Mouse (Mus musculus) forebrain, embryonic 12.5 days (tissue): Measurements from ENCODE around the gene Stk39. TPM values are rescaled to one million over a fixed set of nuclear protein-coding genes. Genes with fewer than 3 reads are reported as not detected.

Experiments
- ATAC-seq: fragments of 200-750 bp; cut with Nextera tagmentation; 2 replicates; pipeline ENCODE4 v1.8.0; 2017; ENCODE audit warnings: moderate TSS enrichment; ENCODE audit not compliant: low FRiP score
- H3K27ac ChIP-seq: fragments of 300-500 bp; sonication (generic); 2 replicates; pipeline ENCODE4 v1.5.1; 2016; ENCODE audit warnings: mild to moderate bottlenecking
- H3K27me3 ChIP-seq: fragments of 300-500 bp; sonication (generic); 2 replicates; pipeline ENCODE4 v1.6.1; 2016; ENCODE audit warnings: mild to moderate bottlenecking
- H3K36me3 ChIP-seq: fragments of 300-500 bp; sonication (generic); replicated peaks from 2 replicates; pipeline ENCODE4 v1.6.1; 2016; ENCODE audit warnings: mild to moderate bottlenecking
- H3K4me1 ChIP-seq: fragments of 300-500 bp; sonication (generic); 2 replicates; pipeline ENCODE4 v1.6.1; 2016
- H3K4me2 ChIP-seq: fragments of 300-500 bp; sonication (generic); 2 replicates; pipeline ENCODE4 v1.6.1; 2016; ENCODE audit warnings: mild to moderate bottlenecking, moderate library complexity
- H3K4me3 ChIP-seq: fragments of 300-500 bp; sonication (generic); replicated peaks from 2 replicates; pipeline ENCODE4 v1.5.1; 2016; ENCODE audit warnings: mild to moderate bottlenecking
- H3K9ac ChIP-seq: fragments of 300-500 bp; sonication (generic); 2 replicates; pipeline ENCODE4 v1.6.1; 2016; ENCODE audit warnings: mild to moderate bottlenecking
- H3K9me3 ChIP-seq: fragments of 300-500 bp; sonication (generic); 2 replicates; pipeline ENCODE4 v1.6.1; 2016
- WGBS: fragments of 180-500 bp; shearing (Covaris S2); methylation state at CpG from one replicate; pipeline ENCODE4 v1.1.7; 2016; 5-methylcytosine and 5-hydroxymethylcytosine counted together
- polyA plus RNA-seq: library from polyadenylated mRNA; unstranded; fragments of >200 nt; fragmentation: Nextera tagmentation; extraction: Ambion mirVana; gene quantifications from 2 replicates; pipeline ENCODE4 v1.2.1, GENCODE M21; 2016

The Stk39 gene
- polyA plus RNA-seq, 1 experiment from 2014 or later, result 43.6 TPM

- Histone ChIP-seq H3K4me1 (peaks cover 4% of the 10 kb centered on the region; the same call in 1 of the 2 replicates), H3K27ac (no peak overlapping the region), H3K4me3 (no peak overlapping the region), H3K9ac (no peak overlapping the region), H3K9me3 (no peaks in the 10 kb centered on the region), H3K27me3 (no peaks in the 10 kb centered on the region), H3K36me3 (peaks cover 21% of the 10 kb centered on the region), H3K4me2 (no peak overlapping the region)
- ATAC-seq, result no peak
- 82% methylated on average over 3 of the region's 3 CpGs for WGBS
Measured at GRCm38 (mm10) chr2:68310121-68310520, 161.9 kb downstream of the Stk39 start.

GRCm38 (mm10) chr2:68306519-68306918 is 165.5 kb downstream of the Stk39 start:
- peaks cover 3% of the 10 kb centered on the region; the same call in 1 of the 2 replicates for H3K27me3 ChIP-seq
- H3K4me1 ChIP-seq, result peaks cover 11% of the 10 kb centered on the region
- H3K9me3 ChIP-seq, result no peaks in the 10 kb centered on the region
- no peak overlapping the region for H3K9ac ChIP-seq
- H3K27ac ChIP-seq, result no peak overlapping the region
- H3K36me3 ChIP-seq, result peaks cover 23% of the 10 kb centered on the region
- no peak overlapping the region for H3K4me3 ChIP-seq
- WGBS, result 56% methylated on average over 4 of the region's 4 CpGs
- H3K4me2 ChIP-seq, result no peak overlapping the region
- no peak for ATAC-seq

- Histone ChIP-seq H3K36me3 (peaks cover 23% of the 10 kb centered on the region), H3K4me1 (peaks cover 11% of the 10 kb centered on the region), H3K27ac (no peak overlapping the region), H3K9me3 (no peaks in the 10 kb centered on the region), H3K4me3 (no peak overlapping the region), H3K9ac (no peak overlapping the region), H3K4me2 (no peak overlapping the region), H3K27me3 (peaks cover 3% of the 10 kb centered on the region; the same call in 1 of the 2 replicates)
- WGBS, result 88% methylated on average over 6 of the region's 6 CpGs
- ATAC-seq, result no peak
Measured at GRCm38 (mm10) chr2:68304771-68305460, 167.2 kb downstream of the Stk39 start.

- Histone ChIP-seq H3K27me3 (peaks cover 3% of the 10 kb centered on the region; the same call in 1 of the 2 replicates), H3K4me1 (peaks cover 11% of the 10 kb centered on the region), H3K4me3 (no peak overlapping the region), H3K27ac (no peak overlapping the region), H3K4me2 (peak overlapping the region; percentile 2; the same call in 1 of the 2 replicates), H3K9ac (no peak overlapping the region), H3K36me3 (peaks cover 13% of the 10 kb centered on the region), H3K9me3 (no peaks in the 10 kb centered on the region)
- WGBS, result 28% methylated on average over 4 of the region's 4 CpGs
- ATAC-seq, result peak; percentile 74
Measured at GRCm38 (mm10) chr2:68301811-68302542, 170.1 kb downstream of the Stk39 start.

- Histone ChIP-seq H3K9me3 (no peaks in the 10 kb centered on the region), H3K4me1 (peaks cover 11% of the 10 kb centered on the region), H3K27ac (no peak overlapping the region), H3K4me3 (no peak overlapping the region), H3K27me3 (no peaks in the 10 kb centered on the region), H3K9ac (no peak overlapping the region), H3K4me2 (no peak overlapping the region), H3K36me3 (no peaks in the 10 kb centered on the region)
- WGBS, result 90% methylated on average over 3 of the region's 3 CpGs
- ATAC-seq, result no peak
Measured at GRCm38 (mm10) chr2:68298356-68298755, 173.7 kb downstream of the Stk39 start.

- H3K9ac ChIP-seq, result no peak overlapping the region
- no peak overlapping the region for H3K4me2 ChIP-seq
- no peaks in the 10 kb centered on the region for H3K27me3 ChIP-seq
- no peak for ATAC-seq
- H3K4me1 ChIP-seq, result peaks cover 11% of the 10 kb centered on the region
- H3K9me3 ChIP-seq, result no peaks in the 10 kb centered on the region
- 93% methylated on average over 2 of the region's 2 CpGs for WGBS
- H3K27ac ChIP-seq, result no peak overlapping the region
- H3K4me3 ChIP-seq, result no peak overlapping the region
- no peaks in the 10 kb centered on the region for H3K36me3 ChIP-seq
Measured at GRCm38 (mm10) chr2:68297955-68298354, 174.1 kb downstream of the Stk39 start.

- no peak overlapping the region for H3K9ac ChIP-seq
- ATAC-seq, result no peak
- WGBS, result 82% methylated on average over 2 of the region's 2 CpGs
Measured at GRCm38 (mm10) chr2:68296743-68297142, 175.3 kb downstream of the Stk39 start.

GRCm38 (mm10) chr2:68292539-68293320 is 179.3 kb downstream of the Stk39 start:
- no peak overlapping the region for H3K4me3 ChIP-seq
- H3K9ac ChIP-seq, result no peak overlapping the region
- no peaks in the 10 kb centered on the region for H3K36me3 ChIP-seq
- 89% methylated on average over 16 of the region's 16 CpGs for WGBS
- no peak overlapping the region for H3K4me2 ChIP-seq
- H3K27ac ChIP-seq, result no peak overlapping the region
- no peak for ATAC-seq
- H3K4me1 ChIP-seq, result no peaks in the 10 kb centered on the region; the same call in 1 of the 2 replicates
- H3K9me3 ChIP-seq, result no peaks in the 10 kb centered on the region
- H3K27me3 ChIP-seq, result no peaks in the 10 kb centered on the region

More at GRCm38 (mm10) chr2:68296743-68297142, 175.3 kb downstream of the Stk39 start:
- no peak overlapping the region for H3K27ac ChIP-seq
- no peak overlapping the region for H3K4me2 ChIP-seq
- H3K9me3 ChIP-seq, result no peaks in the 10 kb centered on the region
- no peak overlapping the region for H3K4me3 ChIP-seq
- H3K4me1 ChIP-seq, result peaks cover 2% of the 10 kb centered on the region
- no peaks in the 10 kb centered on the region for H3K27me3 ChIP-seq
- no peaks in the 10 kb centered on the region for H3K36me3 ChIP-seq

- no peaks in the 10 kb centered on the region; the same call in 1 of the 2 replicates for H3K4me1 ChIP-seq
- 54% methylated on average over 5 of the region's 5 CpGs for WGBS
- H3K9ac ChIP-seq, result no peak overlapping the region
- H3K9me3 ChIP-seq, result no peaks in the 10 kb centered on the region
- no peak overlapping the region for H3K4me3 ChIP-seq
- no peak for ATAC-seq
- H3K36me3 ChIP-seq, result peaks cover 2% of the 10 kb centered on the region; the same call in 1 of the 2 replicates
- no peak overlapping the region for H3K4me2 ChIP-seq
- no peak overlapping the region for H3K27ac ChIP-seq
- H3K27me3 ChIP-seq, result no peaks in the 10 kb centered on the region
Measured at GRCm38 (mm10) chr2:68291895-68292294, 180.2 kb downstream of the Stk39 start.

GRCm38 (mm10) chr2:68289961-68290360 is 182.1 kb downstream of the Stk39 start:
- H3K27me3 ChIP-seq, result no peaks in the 10 kb centered on the region
- H3K36me3 ChIP-seq, result peaks cover 4% of the 10 kb centered on the region; the same call in 1 of the 2 replicates
- no peak for ATAC-seq
- no peaks in the 10 kb centered on the region; the same call in 1 of the 2 replicates for H3K4me1 ChIP-seq
- no peak overlapping the region for H3K4me2 ChIP-seq
- H3K4me3 ChIP-seq, result no peak overlapping the region
- no peak overlapping the region for H3K27ac ChIP-seq
- H3K9ac ChIP-seq, result no peak overlapping the region
- WGBS, result 48% methylated on average over 4 of the region's 4 CpGs
- no peaks in the 10 kb centered on the region for H3K9me3 ChIP-seq

- Histone ChIP-seq H3K27me3 (no peaks in the 10 kb centered on the region), H3K27ac (no peak overlapping the region), H3K9me3 (no peaks in the 10 kb centered on the region), H3K36me3 (peaks cover 4% of the 10 kb centered on the region; the same call in 1 of the 2 replicates), H3K4me3 (no peak overlapping the region), H3K9ac (no peak overlapping the region), H3K4me1 (no peaks in the 10 kb centered on the region; the same call in 1 of the 2 replicates), H3K4me2 (no peak overlapping the region)
- no peak for ATAC-seq
- 77% methylated on average over 10 of the region's 10 CpGs for WGBS
Measured at GRCm38 (mm10) chr2:68289177-68289576, 182.9 kb downstream of the Stk39 start.

GRCm38 (mm10) chr2:68288106-68288505 is 184.0 kb downstream of the Stk39 start:
- 94% methylated on average over 10 of the region's 10 CpGs for WGBS
- H3K27me3 ChIP-seq, result no peaks in the 10 kb centered on the region
- no peak for ATAC-seq

More at GRCm38 (mm10) chr2:68288106-68288505, 184.0 kb downstream of the Stk39 start:
- Histone ChIP-seq H3K27ac (no peak overlapping the region), H3K4me2 (no peak overlapping the region), H3K4me1 (no peaks in the 10 kb centered on the region; the same call in 1 of the 2 replicates), H3K9me3 (no peaks in the 10 kb centered on the region), H3K9ac (no peak overlapping the region), H3K36me3 (peaks cover 4% of the 10 kb centered on the region; the same call in 1 of the 2 replicates), H3K4me3 (no peak overlapping the region)
